Mouse (Mus musculus): ENCODE results near the gene Olfr790. TPM values are rescaled to one million over a fixed set of nuclear protein-coding genes. Genes with fewer than 3 reads are reported as not detected.

Gene Olfr790
- polyA plus RNA-seq, 1 experiment from 2014 or later: not detected

Other genes starting within 250 kb of the Olfr790 start
- not detected in 2 replicates for gene Olfr776, start 239.4 kb upstream of the Olfr790 start, polyA plus RNA-seq (2015; fragmentation: Nextera tagmentation; extraction: Ambion mirVana)
- not detected in 2 replicates for gene Olfr777, start 227.0 kb upstream of the Olfr790 start, polyA plus RNA-seq (2015; fragmentation: Nextera tagmentation; extraction: Ambion mirVana)
- not detected in 2 replicates for gene Olfr780, start 180.4 kb upstream of the Olfr790 start, polyA plus RNA-seq (2015; fragmentation: Nextera tagmentation; extraction: Ambion mirVana)
- gene Olfr781, start 169.6 kb upstream of the Olfr790 start, polyA plus RNA-seq (2015; fragmentation: Nextera tagmentation; extraction: Ambion mirVana): not detected in 2 replicates
- not detected in 2 replicates for gene Olfr782, start 149.6 kb upstream of the Olfr790 start, polyA plus RNA-seq (2015; fragmentation: Nextera tagmentation; extraction: Ambion mirVana)
- 0.08 TPM in 1 of 2 replicates, not detected in the other for gene Olfr784, start 114.4 kb upstream of the Olfr790 start, polyA plus RNA-seq (2015; fragmentation: Nextera tagmentation; extraction: Ambion mirVana)
- gene Olfr785, start 93.1 kb upstream of the Olfr790 start, polyA plus RNA-seq (2015; fragmentation: Nextera tagmentation; extraction: Ambion mirVana): not detected in 2 replicates
- gene Olfr786, start 71.2 kb upstream of the Olfr790 start, polyA plus RNA-seq (2015; fragmentation: Nextera tagmentation; extraction: Ambion mirVana): not detected in 2 replicates
- not detected in 2 replicates for gene Olfr787, start 36.6 kb upstream of the Olfr790 start, polyA plus RNA-seq (2015; fragmentation: Nextera tagmentation; extraction: Ambion mirVana)
- gene Olfr788, start 27.5 kb upstream of the Olfr790 start, polyA plus RNA-seq (2015; fragmentation: Nextera tagmentation; extraction: Ambion mirVana): not detected in 2 replicates
- gene Olfr789, start 13.7 kb upstream of the Olfr790 start, polyA plus RNA-seq (2015; fragmentation: Nextera tagmentation; extraction: Ambion mirVana): not detected in 2 replicates
- gene Olfr791, start 23.3 kb downstream of the Olfr790 start, polyA plus RNA-seq (2015; fragmentation: Nextera tagmentation; extraction: Ambion mirVana): not detected in 2 replicates
- gene Olfr792, start 40.7 kb downstream of the Olfr790 start, polyA plus RNA-seq (2015; fragmentation: Nextera tagmentation; extraction: Ambion mirVana): not detected in 2 replicates
- not detected in 2 replicates for gene Olfr794, start 69.2 kb downstream of the Olfr790 start, polyA plus RNA-seq (2015; fragmentation: Nextera tagmentation; extraction: Ambion mirVana)
- gene Olfr796, start 114.1 kb downstream of the Olfr790 start, polyA plus RNA-seq (2015; fragmentation: Nextera tagmentation; extraction: Ambion mirVana): not detected in 2 replicates
- not detected in 2 replicates for gene Olfr798, start 129.4 kb downstream of the Olfr790 start, polyA plus RNA-seq (2015; fragmentation: Nextera tagmentation; extraction: Ambion mirVana)
- gene Olfr799, start 139.0 kb downstream of the Olfr790 start, polyA plus RNA-seq (2015; fragmentation: Nextera tagmentation; extraction: Ambion mirVana): not detected in 2 replicates
- not detected in 2 replicates for gene Olfr800, start 159.2 kb downstream of the Olfr790 start, polyA plus RNA-seq (2015; fragmentation: Nextera tagmentation; extraction: Ambion mirVana)
- not detected in 2 replicates for gene Olfr801, start 175.4 kb downstream of the Olfr790 start, polyA plus RNA-seq (2015; fragmentation: Nextera tagmentation; extraction: Ambion mirVana)
- not detected in 2 replicates for gene Olfr802, start 189.7 kb downstream of the Olfr790 start, polyA plus RNA-seq (2015; fragmentation: Nextera tagmentation; extraction: Ambion mirVana)
- gene Olfr803, start 195.8 kb downstream of the Olfr790 start, polyA plus RNA-seq (2015; fragmentation: Nextera tagmentation; extraction: Ambion mirVana): not detected in 2 replicates
- gene Olfr804, start 204.7 kb downstream of the Olfr790 start, polyA plus RNA-seq (2015; fragmentation: Nextera tagmentation; extraction: Ambion mirVana): not detected in 2 replicates
- not detected in 2 replicates for gene Olfr805, start 230.9 kb downstream of the Olfr790 start, polyA plus RNA-seq (2015; fragmentation: Nextera tagmentation; extraction: Ambion mirVana)
- gene Olfr806, start 243.4 kb downstream of the Olfr790 start, polyA plus RNA-seq (2015; fragmentation: Nextera tagmentation; extraction: Ambion mirVana): not detected in 2 replicates

Data from limb, embryonic 15.5 days (tissue).